Mouse (Mus musculus): ENCODE measurements around the gene Smad9. TPM values are rescaled to one million over a fixed set of nuclear protein-coding genes. Genes with fewer than 3 reads are reported as not detected.

Gene Smad9
- polyA plus RNA-seq, 1 experiment from 2014 or later = 2.1 TPM

DNA sequence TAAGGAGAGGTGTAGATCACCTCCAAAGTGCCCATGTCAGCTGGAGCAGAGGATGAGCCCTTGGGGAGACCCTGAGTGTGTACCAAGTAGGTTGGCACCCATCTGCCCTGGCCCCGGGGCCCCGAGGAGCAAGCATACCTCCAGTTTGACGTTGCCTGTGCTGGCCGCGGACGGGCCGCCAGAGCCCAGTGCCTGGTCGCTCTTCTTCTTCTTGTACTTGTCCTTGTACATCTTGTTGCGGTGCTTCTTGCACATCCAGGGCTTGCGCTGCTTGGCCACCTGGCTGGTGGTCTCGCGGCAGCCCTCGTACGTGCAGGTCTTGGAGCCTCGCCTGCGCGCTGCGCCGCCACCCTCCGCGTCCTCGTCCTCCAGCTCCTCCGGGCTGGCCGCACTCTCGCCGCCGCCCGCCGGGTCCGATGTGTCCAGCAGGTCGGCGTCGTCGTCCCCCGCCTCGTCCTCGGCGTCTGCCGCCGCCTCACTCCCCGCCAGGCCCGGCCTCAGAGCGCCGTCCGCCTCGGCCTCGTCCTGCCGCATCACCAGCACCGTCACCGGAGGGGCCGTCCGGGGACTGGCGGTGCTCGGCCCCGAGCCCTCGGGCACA, 51.8 kb downstream of the Smad9 start:
- under 1% methylated on average over 55 of the region's 56 CpGs for WGBS (ENCODE audit: insufficient replicate concordance)
- peaks cover 5% of the 10 kb centered on the region for H3K4me1 ChIP-seq (ENCODE audit: control insufficient read depth, insufficient read depth, low read length)
- peaks cover 6% of the 10 kb centered on the region for H3K36me3 ChIP-seq (ENCODE audit: control insufficient read depth, insufficient read depth, low read length)
- H3K9me3 ChIP-seq (replicated peaks; ENCODE audit: control insufficient read depth, low read length) = no peaks in the 10 kb centered on the region
- H3K27me3 ChIP-seq (ENCODE audit: control insufficient read depth, insufficient read depth, low read length) = 0 out of 2 replicates have a peak, but pooled peaks cover 2% of the 10 kb centered on the region
- ATAC-seq (replicated peaks; ENCODE audit: insufficient number of reproducible peaks, low FRiP score, low TSS enrichment) = peak; percentile 72
- H3K4me2 ChIP-seq = peak overlapping the region; percentile 76
- peak overlapping the region; percentile 92 for H3K27ac ChIP-seq (ENCODE audit: low read depth, low read length)
- H3K9ac ChIP-seq (ENCODE audit: low read depth, low read length) = peak overlapping the region; percentile 94
- peak overlapping the region; percentile 92 for H3K4me3 ChIP-seq (ENCODE audit: low read depth, low read length)

- 0 out of 2 replicates have a peak, but pooled peaks cover 2% of the 10 kb centered on the region for H3K27me3 ChIP-seq (ENCODE audit: control insufficient read depth, insufficient read depth, low read length)
- H3K9ac ChIP-seq (ENCODE audit: low read depth, low read length) = peak within 1 kb of the TSS; percentile 94
- H3K4me3 ChIP-seq (ENCODE audit: low read depth, low read length) = peak within 1 kb of the TSS; percentile 92
- WGBS (ENCODE audit: insufficient replicate concordance) = under 1% methylated on average over 52 of the region's 52 CpGs
- ATAC-seq (replicated peaks; ENCODE audit: insufficient number of reproducible peaks, low FRiP score, low TSS enrichment) = peak; percentile 92
- H3K27ac ChIP-seq (ENCODE audit: low read depth, low read length) = peak within 1 kb of the TSS; percentile 92
- peaks cover 5% of the 10 kb centered on the region for H3K4me1 ChIP-seq (ENCODE audit: control insufficient read depth, insufficient read depth, low read length)
- H3K9me3 ChIP-seq (replicated peaks; ENCODE audit: control insufficient read depth, low read length) = no peaks in the 10 kb centered on the region
- H3K4me2 ChIP-seq = peak within 1 kb of the TSS; percentile 76
- H3K36me3 ChIP-seq (ENCODE audit: control insufficient read depth, insufficient read depth, low read length) = peaks cover 6% of the 10 kb centered on the region
Observed at GRCm38 (mm10) chr3:54807666-54808217, 52.4 kb downstream of the Smad9 start, which contains the start of gene Rfxap. Gene Rfxap (minus strand): TSS chr3:54807791.

DNA sequence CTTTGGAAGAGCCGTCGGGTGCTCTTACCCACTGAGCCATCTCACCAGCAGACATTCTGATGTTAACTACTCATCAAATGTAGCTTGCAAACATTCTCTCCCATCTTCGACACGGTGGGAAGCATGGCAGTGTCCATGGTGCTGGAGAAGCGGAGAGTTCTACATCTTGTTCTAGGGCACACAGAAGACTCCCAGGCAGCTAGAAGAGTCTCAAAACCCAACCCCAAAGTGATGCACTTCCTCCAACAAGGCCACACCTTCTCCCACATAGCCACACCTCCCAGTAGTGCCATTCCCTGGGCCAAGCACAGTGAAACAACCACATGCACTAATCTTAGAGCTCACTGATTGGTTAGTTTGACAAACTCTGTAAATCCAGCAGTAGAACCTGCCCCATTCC, 53.7 kb downstream of the Smad9 start:
- Histone ChIP-seq H3K9ac (ENCODE audit: low read depth, low read length) (no peak overlapping the region), H3K9me3 (replicated peaks; ENCODE audit: control insufficient read depth, low read length) (no peaks in the 10 kb centered on the region), H3K27me3 (ENCODE audit: control insufficient read depth, insufficient read depth, low read length) (0 out of 2 replicates have a peak, but pooled peaks cover 2% of the 10 kb centered on the region), H3K4me1 (ENCODE audit: control insufficient read depth, insufficient read depth, low read length) (peaks cover 5% of the 10 kb centered on the region), H3K36me3 (ENCODE audit: control insufficient read depth, insufficient read depth, low read length) (peaks cover 2% of the 10 kb centered on the region), H3K4me2 (no peak overlapping the region), H3K4me3 (ENCODE audit: low read depth, low read length) (no peak overlapping the region), H3K27ac (ENCODE audit: low read depth, low read length) (no peak overlapping the region)
- no peak for ATAC-seq (replicated peaks; ENCODE audit: insufficient number of reproducible peaks, low FRiP score, low TSS enrichment)
- 43% methylated on average over 5 of the region's 5 CpGs for WGBS (ENCODE audit: insufficient replicate concordance)

DNA sequence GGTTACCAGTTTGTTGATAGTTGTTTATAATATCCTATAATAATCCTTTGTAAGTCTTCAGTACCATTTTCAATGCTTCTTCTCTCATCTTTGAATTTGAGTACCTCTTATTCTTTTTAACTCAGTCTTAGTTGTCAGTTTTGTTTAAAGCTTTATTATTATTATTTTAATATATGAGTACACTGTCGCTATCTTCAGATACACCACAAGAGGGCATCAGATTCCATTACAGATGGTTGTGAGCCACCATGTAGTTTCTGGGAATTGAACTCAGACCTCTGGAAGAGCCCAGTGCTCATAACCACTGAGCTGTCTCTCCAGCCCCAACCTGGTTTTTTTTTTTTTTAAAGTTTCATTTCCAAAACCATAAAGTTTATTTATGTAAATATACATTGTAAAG, 56.2 kb downstream of the Smad9 start:
- peaks cover under 1% of the 10 kb centered on the region; the same call in 1 of the 2 replicates for H3K4me1 ChIP-seq (ENCODE audit: control insufficient read depth, insufficient read depth, low read length)
- H3K27me3 ChIP-seq (ENCODE audit: control insufficient read depth, insufficient read depth, low read length) = 0 out of 2 replicates have a peak, but pooled peaks cover 2% of the 10 kb centered on the region
- ATAC-seq (replicated peaks; ENCODE audit: insufficient number of reproducible peaks, low FRiP score, low TSS enrichment) = no peak
- no peaks in the 10 kb centered on the region for H3K9me3 ChIP-seq (replicated peaks; ENCODE audit: control insufficient read depth, low read length)
- H3K36me3 ChIP-seq (ENCODE audit: control insufficient read depth, insufficient read depth, low read length) = no peaks in the 10 kb centered on the region
- no peak overlapping the region for H3K4me2 ChIP-seq
- H3K9ac ChIP-seq (ENCODE audit: low read depth, low read length) = no peak overlapping the region
- no peak overlapping the region for H3K4me3 ChIP-seq (ENCODE audit: low read depth, low read length)
- WGBS (ENCODE audit: insufficient replicate concordance) = 44% methylated on average over 1 of the region's 1 CpGs
- H3K27ac ChIP-seq (ENCODE audit: low read depth, low read length) = no peak overlapping the region

GRCm38 (mm10) chr3:54813418-54813988, 58.1 kb downstream of the Smad9 start:
- 0 out of 2 replicates have a peak, but pooled peaks cover 2% of the 10 kb centered on the region for H3K27me3 ChIP-seq (ENCODE audit: control insufficient read depth, insufficient read depth, low read length)
- H3K9me3 ChIP-seq (replicated peaks; ENCODE audit: control insufficient read depth, low read length) = no peaks in the 10 kb centered on the region
- no peaks in the 10 kb centered on the region for H3K36me3 ChIP-seq (ENCODE audit: control insufficient read depth, insufficient read depth, low read length)
- no peak overlapping the region for H3K9ac ChIP-seq (ENCODE audit: low read depth, low read length)
- H3K4me2 ChIP-seq = no peak overlapping the region
- 66% methylated on average over 6 of the region's 6 CpGs for WGBS (ENCODE audit: insufficient replicate concordance)
- no peak overlapping the region for H3K27ac ChIP-seq (ENCODE audit: low read depth, low read length)
- no peak overlapping the region for H3K4me3 ChIP-seq (ENCODE audit: low read depth, low read length)
- ATAC-seq (replicated peaks; ENCODE audit: insufficient number of reproducible peaks, low FRiP score, low TSS enrichment) = no peak
- H3K4me1 ChIP-seq (ENCODE audit: control insufficient read depth, insufficient read depth, low read length) = no peaks in the 10 kb centered on the region; the same call in 1 of the 2 replicates

- Histone ChIP-seq H3K9ac (ENCODE audit: low read depth, low read length) (no peak overlapping the region), H3K4me1 (ENCODE audit: control insufficient read depth, insufficient read depth, low read length) (no peaks in the 10 kb centered on the region), H3K27ac (ENCODE audit: low read depth, low read length) (no peak overlapping the region), H3K4me2 (no peak overlapping the region), H3K9me3 (replicated peaks; ENCODE audit: control insufficient read depth, low read length) (no peaks in the 10 kb centered on the region), H3K27me3 (ENCODE audit: control insufficient read depth, insufficient read depth, low read length) (0 out of 2 replicates have a peak, but pooled peaks cover 2% of the 10 kb centered on the region), H3K4me3 (ENCODE audit: low read depth, low read length) (no peak overlapping the region), H3K36me3 (ENCODE audit: control insufficient read depth, insufficient read depth, low read length) (no peaks in the 10 kb centered on the region)
- no peak for ATAC-seq (replicated peaks; ENCODE audit: insufficient number of reproducible peaks, low FRiP score, low TSS enrichment)
- 75% methylated on average over 6 of the region's 6 CpGs for WGBS (ENCODE audit: insufficient replicate concordance)
Observed at GRCm38 (mm10) chr3:54814622-54815021, 59.2 kb downstream of the Smad9 start.

DNA sequence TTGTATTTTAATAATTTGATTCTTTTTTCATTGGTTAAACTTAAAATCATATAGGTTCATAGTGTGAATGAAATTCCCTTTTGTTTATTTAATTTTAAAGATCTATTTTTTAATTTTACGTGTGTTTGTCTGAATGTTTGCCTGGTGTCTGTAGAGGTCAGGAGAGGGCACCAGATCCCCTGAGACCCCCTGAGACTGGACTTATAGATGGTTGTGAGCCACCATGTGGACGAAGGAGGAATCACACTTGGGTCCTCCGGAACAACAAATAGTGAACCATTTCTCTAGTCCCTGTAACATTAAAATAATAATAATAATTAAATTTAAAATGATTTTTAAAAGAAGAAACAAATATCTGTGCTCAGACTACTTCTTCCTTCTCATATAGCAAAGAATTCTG, 59.9 kb downstream of the Smad9 start:
- no peaks in the 10 kb centered on the region for H3K36me3 ChIP-seq (ENCODE audit: control insufficient read depth, insufficient read depth, low read length)
- ATAC-seq (replicated peaks; ENCODE audit: insufficient number of reproducible peaks, low FRiP score, low TSS enrichment) = no peak
- H3K9me3 ChIP-seq (replicated peaks; ENCODE audit: control insufficient read depth, low read length) = no peaks in the 10 kb centered on the region
- H3K4me2 ChIP-seq = no peak overlapping the region
- no peak overlapping the region for H3K27ac ChIP-seq (ENCODE audit: low read depth, low read length)
- WGBS (ENCODE audit: insufficient replicate concordance) = 26% methylated on average over 3 of the region's 3 CpGs
- H3K9ac ChIP-seq (ENCODE audit: low read depth, low read length) = no peak overlapping the region
- H3K4me3 ChIP-seq (ENCODE audit: low read depth, low read length) = no peak overlapping the region
- H3K4me1 ChIP-seq (ENCODE audit: control insufficient read depth, insufficient read depth, low read length) = no peaks in the 10 kb centered on the region
- H3K27me3 ChIP-seq (ENCODE audit: control insufficient read depth, insufficient read depth, low read length) = 0 out of 2 replicates have a peak, but pooled peaks cover 2% of the 10 kb centered on the region

- H3K4me1 ChIP-seq (ENCODE audit: control insufficient read depth, insufficient read depth, low read length) = no peaks in the 10 kb centered on the region
- no peaks in the 10 kb centered on the region for H3K36me3 ChIP-seq (ENCODE audit: control insufficient read depth, insufficient read depth, low read length)
- WGBS (ENCODE audit: insufficient replicate concordance) = 75% methylated on average over 5 of the region's 5 CpGs
- no peaks in the 10 kb centered on the region for H3K9me3 ChIP-seq (replicated peaks; ENCODE audit: control insufficient read depth, low read length)
- ATAC-seq (replicated peaks; ENCODE audit: insufficient number of reproducible peaks, low FRiP score, low TSS enrichment) = no peak
- H3K27me3 ChIP-seq (ENCODE audit: control insufficient read depth, insufficient read depth, low read length) = no peaks in the 10 kb centered on the region
- no peak overlapping the region for H3K4me2 ChIP-seq
- no peak overlapping the region for H3K9ac ChIP-seq (ENCODE audit: low read depth, low read length)
- H3K4me3 ChIP-seq (ENCODE audit: low read depth, low read length) = no peak overlapping the region
- no peak overlapping the region for H3K27ac ChIP-seq (ENCODE audit: low read depth, low read length)
Observed at GRCm38 (mm10) chr3:54822526-54822925, 67.1 kb downstream of the Smad9 start.

Measured in heart, embryonic 11.5 days (tissue).